Mouse (Mus musculus) C2C12 (cell line): Measurements from ENCODE around the gene Med16. TPM values are rescaled to one million over a fixed set of nuclear protein-coding genes. Genes with fewer than 3 reads are reported as not detected.
A peak's percentile ranks its signal among the peaks of the same experiment; 100 is the strongest.

Source experiments
- H3K27me3 ChIP-seq: one replicate; pipeline ENCODE4 v1.6.1; 2011; ENCODE audit not compliant: control insufficient read depth, insufficient read depth, insufficient read length
- H3K36me3 ChIP-seq: one replicate; pipeline ENCODE4 v1.6.1; 2011; ENCODE audit not compliant: control insufficient read depth, insufficient read depth
- H3K4me3 ChIP-seq: one replicate; pipeline ENCODE4 v1.5.1; 2011; ENCODE audit warnings: mild to moderate bottlenecking, control low read depth; ENCODE audit not compliant: poor library complexity, insufficient read depth, severe bottlenecking
- H3K79me2 ChIP-seq: one replicate; pipeline ENCODE4 v1.6.1; 2011; ENCODE audit not compliant: control insufficient read depth, insufficient read depth
- H3K79me3 ChIP-seq: one replicate; pipeline ENCODE4 v1.6.1; 2011; ENCODE audit warnings: low read depth, control low read depth
- H3ac ChIP-seq: one replicate; pipeline ENCODE3; 2011; ENCODE audit warnings: low read depth; ENCODE audit not compliant: control insufficient read depth, insufficient read length
- CEBPB ChIP-seq: IDR thresholded peaks from one replicate; pipeline ENCODE4 v1.6.1; 2011; ENCODE audit warnings: low read depth, mild to moderate bottlenecking, control low read depth, moderate library complexity
- CTCF ChIP-seq: IDR thresholded peaks from one replicate; pipeline ENCODE4 v1.5.1; 2011; ENCODE audit not compliant: control insufficient read depth, insufficient read depth, insufficient read length
- FOSL1 ChIP-seq: IDR thresholded peaks from one replicate; pipeline ENCODE4 v1.8.0; 2011; ENCODE audit warnings: mild to moderate bottlenecking, low read length; ENCODE audit not compliant: poor library complexity, insufficient read depth, severe bottlenecking
- MAX ChIP-seq: IDR thresholded peaks from one replicate; pipeline ENCODE4 v1.6.1; 2011; ENCODE audit warnings: mild to moderate bottlenecking, control low read depth
- MYOD1 ChIP-seq: IDR thresholded peaks from one replicate; pipeline ENCODE4 v1.6.1; 2011; ENCODE audit warnings: low read depth; ENCODE audit not compliant: control insufficient read depth, insufficient read length
- MYOG ChIP-seq: IDR thresholded peaks from one replicate; pipeline ENCODE4 v1.6.1; 2011; ENCODE audit not compliant: control insufficient read depth, insufficient read length; ENCODE audit errors: extremely low read depth
- USF1 ChIP-seq: IDR thresholded peaks from one replicate; pipeline ENCODE4 v1.6.1; 2011; ENCODE audit warnings: low read depth, mild to moderate bottlenecking, control low read depth, moderate library complexity
- polyA plus RNA-seq: library from polyadenylated mRNA; unstranded; fragments of >200 nt; fragmentation: generic; extraction: Trizol; gene quantifications from one replicate; pipeline ENCODE4 v1.2.1, GENCODE M21; 2012; ENCODE audit warnings: missing spikeins

The Med16 gene
- polyA plus RNA-seq, 1 experiment: 32.5 TPM

- Histone ChIP-seq H3ac (no peak overlapping the region), H3K79me3 (no peaks in the 10 kb centered on the region), H3K36me3 (no peaks in the 10 kb centered on the region), H3K27me3 (no peaks in the 10 kb centered on the region), H3K79me2 (no peaks in the 10 kb centered on the region), H3K4me3 (no peak overlapping the region)
- TF ChIP-seq MYOG (no peak), MYOD1 (peak; percentile 79), FOSL1 (peak; percentile 61), USF1 (no peak), MAX (no peak)
Observed at GRCm38 (mm10) chr10:79950661-79951060, 41.9 kb upstream of the Med16 start.

GRCm38 (mm10) chr10:79949873-79950272 is 41.1 kb upstream of the Med16 start:
- H3K27me3 ChIP-seq: no peaks in the 10 kb centered on the region
- no peak overlapping the region for H3ac ChIP-seq
- no peaks in the 10 kb centered on the region for H3K79me2 ChIP-seq
- TF ChIP-seq MAX (no peak), FOSL1 (no peak), CEBPB (no peak), MYOD1 (no peak), CTCF (no peak), MYOG (no peak), USF1 (no peak)
- no peaks in the 10 kb centered on the region for H3K36me3 ChIP-seq
- H3K4me3 ChIP-seq: no peak overlapping the region
- no peaks in the 10 kb centered on the region for H3K79me3 ChIP-seq

GRCm38 (mm10) chr10:79947502-79947901 is 38.8 kb upstream of the Med16 start:
- H3K79me3 ChIP-seq: no peaks in the 10 kb centered on the region
- no peak for TF ChIP-seq CEBPB
- TF ChIP-seq MYOD1: no peak
- no peak for TF ChIP-seq FOSL1
- TF ChIP-seq CTCF: no peak
- no peak for TF ChIP-seq MAX
- no peak for TF ChIP-seq USF1
- no peak for TF ChIP-seq MYOG
- H3K4me3 ChIP-seq: no peak overlapping the region
- H3K27me3 ChIP-seq: no peaks in the 10 kb centered on the region
- no peaks in the 10 kb centered on the region for H3K36me3 ChIP-seq
- no peaks in the 10 kb centered on the region for H3K79me2 ChIP-seq
- no peak overlapping the region for H3ac ChIP-seq

- Histone ChIP-seq H3K79me2 (no peaks in the 10 kb centered on the region), H3ac (no peak overlapping the region), H3K27me3 (no peaks in the 10 kb centered on the region), H3K4me3 (no peak overlapping the region), H3K36me3 (no peaks in the 10 kb centered on the region), H3K79me3 (no peaks in the 10 kb centered on the region)
- TF ChIP-seq MYOD1: peak; percentile 32
- no peak for TF ChIP-seq MYOG
- no peak for TF ChIP-seq CTCF
- no peak for TF ChIP-seq MAX
Observed at GRCm38 (mm10) chr10:79946752-79947322, 38.1 kb upstream of the Med16 start.

- Histone ChIP-seq H3K4me3 (no peak overlapping the region), H3K27me3 (no peaks in the 10 kb centered on the region), H3K36me3 (no peaks in the 10 kb centered on the region), H3K79me3 (no peaks in the 10 kb centered on the region), H3K79me2 (no peaks in the 10 kb centered on the region), H3ac (no peak overlapping the region)
- TF ChIP-seq MAX (no peak), MYOD1 (peak; percentile 35)
Observed at GRCm38 (mm10) chr10:79945507-79946234, 36.9 kb upstream of the Med16 start.

GRCm38 (mm10) chr10:79943471-79943901 is 34.8 kb upstream of the Med16 start:
- H3ac ChIP-seq: no peak overlapping the region
- H3K27me3 ChIP-seq: no peaks in the 10 kb centered on the region
- no peak overlapping the region for H3K4me3 ChIP-seq
- TF ChIP-seq FOSL1 (no peak), MYOG (no peak), CEBPB (no peak), CTCF (no peak), MYOD1 (no peak), MAX (no peak), USF1 (no peak)
- no peaks in the 10 kb centered on the region for H3K79me2 ChIP-seq
- H3K36me3 ChIP-seq: no peaks in the 10 kb centered on the region
- no peaks in the 10 kb centered on the region for H3K79me3 ChIP-seq
